Mouse (Mus musculus): Measurements from ENCODE around the gene Cutal. TPM values are rescaled to one million over a fixed set of nuclear protein-coding genes. Genes with fewer than 3 reads are reported as not detected.

Cutal gene
- total and polyA plus RNA-seq, 3 experiments: not detected

- Histone ChIP-seq H3K79me2 (replicated peaks; ENCODE audit: control insufficient read depth, extremely low read depth, insufficient read depth, poor library complexity, severe bottlenecking) (no peaks in the 10 kb centered on the region), H3K4me1 (ENCODE audit: control insufficient read depth in 1 of 2, insufficient read depth in 2 of 2) (peaks cover 0 to 8% of the 10 kb centered on the region in 2 experiments; a peak in 2 of 4 replicates), H3K27me3 (replicated peaks) (peaks cover 23% of the 10 kb centered on the region), H3K9me3 (replicated peaks; ENCODE audit: low read length) (no peaks in the 10 kb centered on the region), H3K36me3 (replicated peaks in 1 of 2; ENCODE audit: control insufficient read depth in 1 of 2, insufficient read depth in 1 of 2, low read length in 1 of 2) (no peaks in the 10 kb centered on the region), H3K9ac (ENCODE audit: insufficient read depth, low read depth) (no peak overlapping the region), H3K4me3 (replicated peaks in 1 of 3; ENCODE audit: low read depth in 2 of 3, low read length in 2 of 3, poor library complexity in 1 of 3) (no peak overlapping the region), H3K27ac (ENCODE audit: insufficient read depth, low read depth) (no peak overlapping the region), H3K4me2 (ENCODE audit: insufficient read depth, low read depth, poor library complexity, severe bottlenecking) (no peak overlapping the region)
- TF ChIP-seq POLR2AphosphoS2 (IDR thresholded peaks at IDR 0.05; ENCODE audit: low read depth, low read length): no peak
- no peak for TF ChIP-seq RCOR1 (conservative IDR thresholded peaks at IDR 0.05; ENCODE audit: low read depth, low read length)
- no peak for TF ChIP-seq CHD2 (IDR thresholded peaks at IDR 0.05; ENCODE audit: low read length)
- TF ChIP-seq ZC3H11A (IDR thresholded peaks at IDR 0.05; ENCODE audit: low read depth, low read length): no peak
- TF ChIP-seq CTCF (conservative IDR thresholded peaks at IDR 0.05 in 1 of 2, IDR thresholded peaks at IDR 0.05 in 1 of 2; ENCODE audit: low read depth in 2 of 2, low read length in 2 of 2): no peak
- no peak for TF ChIP-seq E2F4 (IDR thresholded peaks at IDR 0.05; ENCODE audit: insufficient replicate concordance, low read depth, low read length)
- in situ Hi-C loops (cut with MboI; ENCODE audit: low pct_ligation_motif_present, low pct_unique_long_range_greater_than_20kb, low sequenced_read_pairs) (no loop called here), dilution Hi-C loops (cut with MboI; ENCODE audit: extremely low pct_ligation_motif_present, extremely low pct_unique_long_range_greater_than_20kb, low sequenced_read_pairs) (no loop called here)
- no peak for DNase-seq (ENCODE audit: extremely low read depth)
Observed at GRCm38 (mm10) chr2:34883190-34883589, 9.0 kb downstream of the Cutal start.

- H3K36me3 ChIP-seq (replicated peaks in 1 of 2; ENCODE audit: control insufficient read depth in 1 of 2, insufficient read depth in 1 of 2, low read length in 1 of 2): no peaks in the 10 kb centered on the region
- in situ Hi-C loops (cut with MboI; ENCODE audit: low pct_ligation_motif_present, low pct_unique_long_range_greater_than_20kb, low sequenced_read_pairs) (no loop called here), dilution Hi-C loops (cut with MboI; ENCODE audit: extremely low pct_ligation_motif_present, extremely low pct_unique_long_range_greater_than_20kb, low sequenced_read_pairs) (no loop called here)
- no peak overlapping the region for H3K4me2 ChIP-seq (ENCODE audit: insufficient read depth, low read depth, poor library complexity, severe bottlenecking)
- no peak overlapping the region for H3K27ac ChIP-seq (ENCODE audit: insufficient read depth, low read depth)
- DNase-seq (ENCODE audit: extremely low read depth): no peak
- H3K9me3 ChIP-seq (replicated peaks; ENCODE audit: low read length): no peaks in the 10 kb centered on the region
- no peak overlapping the region for H3K9ac ChIP-seq (ENCODE audit: insufficient read depth, low read depth)
- TF ChIP-seq NRF1 (IDR thresholded peaks at IDR 0.05; ENCODE audit: low read depth, low read length): no peak
- no peak for TF ChIP-seq USF1 (IDR thresholded peaks at IDR 0.05; ENCODE audit: low read depth, low read length)
- TF ChIP-seq RAD21 (IDR thresholded peaks at IDR 0.05; ENCODE audit: low read depth, low read length): no peak
- TF ChIP-seq CTCF (conservative IDR thresholded peaks at IDR 0.05 in 1 of 2, IDR thresholded peaks at IDR 0.05 in 1 of 2; ENCODE audit: low read depth in 2 of 2, low read length in 2 of 2): no peak
- no peak for TF ChIP-seq CHD2 (IDR thresholded peaks at IDR 0.05; ENCODE audit: low read length)
- no peak for TF ChIP-seq EP300 (IDR thresholded peaks at IDR 0.05; ENCODE audit: low read length)
- TF ChIP-seq JUND (conservative IDR thresholded peaks at IDR 0.05; ENCODE audit: low read depth, low read length): no peak
- no peak for TF ChIP-seq MYC (IDR thresholded peaks at IDR 0.05; ENCODE audit: low read depth, low read length)
- TF ChIP-seq MAFK (IDR thresholded peaks at IDR 0.05; ENCODE audit: insufficient replicate concordance, low read length): no peak
- no peak for TF ChIP-seq ETS1 (conservative IDR thresholded peaks at IDR 0.05; ENCODE audit: low read depth, low read length)
- peaks cover 23% of the 10 kb centered on the region for H3K27me3 ChIP-seq (replicated peaks)
- no peak overlapping the region for H3K4me3 ChIP-seq (replicated peaks in 1 of 3; ENCODE audit: low read depth in 2 of 3, low read length in 2 of 3, poor library complexity in 1 of 3)
- 0 out of 4 replicates have a peak, but pooled peaks cover 0 to under 1% of the 10 kb centered on the region in 2 experiments for H3K4me1 ChIP-seq (ENCODE audit: control insufficient read depth in 1 of 2, insufficient read depth in 2 of 2)
- H3K79me2 ChIP-seq (replicated peaks; ENCODE audit: control insufficient read depth, extremely low read depth, insufficient read depth, poor library complexity, severe bottlenecking): no peaks in the 10 kb centered on the region
Observed at GRCm38 (mm10) chr2:34884186-34884585, 10.0 kb downstream of the Cutal start.

GRCm38 (mm10) chr2:34893950-34894349 lies 19.8 kb downstream of the Cutal start:
- peaks cover 38 to 59% of the 10 kb centered on the region in 2 experiments for H3K36me3 ChIP-seq (replicated peaks in 1 of 2; ENCODE audit: control insufficient read depth in 1 of 2, insufficient read depth in 1 of 2, low read length in 1 of 2)
- H3K27me3 ChIP-seq (replicated peaks): no peaks in the 10 kb centered on the region
- no peak for TF ChIP-seq MYC (IDR thresholded peaks at IDR 0.05; ENCODE audit: low read depth, low read length)
- TF ChIP-seq SMC3 (IDR thresholded peaks at IDR 0.05; ENCODE audit: low read depth, low read length): no peak
- TF ChIP-seq USF1 (IDR thresholded peaks at IDR 0.05; ENCODE audit: low read depth, low read length): no peak
- TF ChIP-seq MAFK (IDR thresholded peaks at IDR 0.05; ENCODE audit: insufficient replicate concordance, low read length): no peak
- no peak for TF ChIP-seq JUND (conservative IDR thresholded peaks at IDR 0.05; ENCODE audit: low read depth, low read length)
- no peak overlapping the region for H3K27ac ChIP-seq (ENCODE audit: insufficient read depth, low read depth)
- no peaks in the 10 kb centered on the region for H3K9me3 ChIP-seq (replicated peaks; ENCODE audit: low read length)
- DNase-seq (ENCODE audit: extremely low read depth): no peak
- H3K4me3 ChIP-seq (replicated peaks in 1 of 3; ENCODE audit: low read depth in 2 of 3, low read length in 2 of 3, poor library complexity in 1 of 3): no peak overlapping the region
- in situ Hi-C loops (cut with MboI; ENCODE audit: low pct_ligation_motif_present, low pct_unique_long_range_greater_than_20kb, low sequenced_read_pairs): no loop called here
- H3K4me1 ChIP-seq (ENCODE audit: control insufficient read depth in 1 of 2, insufficient read depth in 2 of 2): no peaks in the 10 kb centered on the region
- no peak overlapping the region for H3K4me2 ChIP-seq (ENCODE audit: insufficient read depth, low read depth, poor library complexity, severe bottlenecking)
- H3K9ac ChIP-seq (ENCODE audit: insufficient read depth, low read depth): no peak overlapping the region
- H3K79me2 ChIP-seq (replicated peaks; ENCODE audit: control insufficient read depth, extremely low read depth, insufficient read depth, poor library complexity, severe bottlenecking): no peaks in the 10 kb centered on the region
- dilution Hi-C loops (cut with MboI; ENCODE audit: extremely low pct_ligation_motif_present, extremely low pct_unique_long_range_greater_than_20kb, low sequenced_read_pairs): no loop called here
